Mouse (Mus musculus): ENCODE results near the gene C2cd6. TPM values are rescaled to one million over a fixed set of nuclear protein-coding genes. Genes with fewer than 3 reads are reported as not detected.

Gene C2cd6
- polyA plus RNA-seq, 1 experiment: not detected

Other genes starting within 250 kb of the C2cd6 start
- 7.1 and 14.5 TPM in 2 replicates for gene Trak2, start 121.5 kb downstream of the C2cd6 start, polyA plus RNA-seq (2012; rRNA removed)
- 8.7 and 11.5 TPM in 2 replicates for gene Stradb, start 121.4 kb downstream of the C2cd6 start, polyA plus RNA-seq (2012; rRNA removed)
- gene Tmem237, start 25.5 kb upstream of the C2cd6 start, polyA plus RNA-seq (2012; rRNA removed): 1.6 and 2.0 TPM in 2 replicates
- 1.2 and 2.5 TPM in 2 replicates for gene Mpp4, start 68.5 kb upstream of the C2cd6 start, polyA plus RNA-seq (2012; rRNA removed)
- gene Als2, start 142.3 kb upstream of the C2cd6 start, polyA plus RNA-seq (2012; rRNA removed): 3.5 and 10.3 TPM in 2 replicates
- not detected in 2 replicates for gene Cdk15, start 162.0 kb upstream of the C2cd6 start, polyA plus RNA-seq (2012; rRNA removed)

Data from large intestine, adult 2 months (tissue).